Comparison of ENCODE assay signal across 17 mouse cellular contexts in the genomic region with DNA sequence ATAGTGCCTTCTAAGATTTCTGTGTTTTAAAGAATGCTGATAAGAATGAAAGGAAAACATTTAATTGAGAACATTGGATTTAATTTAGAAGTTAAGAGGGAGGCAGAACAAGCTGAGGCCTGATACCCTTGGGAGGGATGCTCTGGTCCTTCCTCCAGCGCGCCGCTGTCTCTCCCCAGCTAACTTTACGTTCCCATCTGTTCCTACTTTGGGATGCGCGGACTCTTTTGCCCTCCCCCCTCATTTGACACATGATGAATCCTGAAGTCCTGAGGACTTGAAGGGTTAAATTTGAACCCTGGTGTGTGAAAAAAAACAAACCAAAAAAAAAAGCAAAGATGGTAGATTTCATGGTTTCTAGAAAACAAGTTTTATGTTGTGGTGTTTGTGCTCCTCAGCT.
"Had no signal": no experiment of that assay in that cellular context is flagged by ENCODE, and none has a peak within 500 bp of the region (broad histone marks: within the 10 kb centered on the region; RNA-seq: fewer than 3 reads in every experiment).

No protein-coding gene starts in this region.

- ATAC-seq: midbrain, embryonic 13.5 days had no signal

- H3K36me3 ChIP-seq: liver, embryonic 13.5 days; midbrain, embryonic 10.5 days; midbrain, embryonic 13.5 days; stomach, embryonic 15.5 days had no signal

- H3K9ac ChIP-seq: liver, embryonic 13.5 days; midbrain, embryonic 13.5 days; stomach, embryonic 15.5 days had no signal

- H3K27ac ChIP-seq: kidney, postnatal 0 days; layer of hippocampus, adult 2 months; liver, embryonic 13.5 days; midbrain, embryonic 10.5 days; midbrain, embryonic 13.5 days; stomach, embryonic 15.5 days had no signal

- H3K27me3 ChIP-seq: liver, embryonic 13.5 days; midbrain, embryonic 13.5 days; stomach, embryonic 15.5 days had no signal

- H3K9me3 ChIP-seq: liver, embryonic 13.5 days; midbrain, embryonic 10.5 days; midbrain, embryonic 13.5 days; stomach, embryonic 15.5 days had no signal

- H3K4me1 ChIP-seq: liver, embryonic 13.5 days; stomach, embryonic 15.5 days had no signal

- H3K4me2 ChIP-seq: liver, embryonic 13.5 days; midbrain, embryonic 13.5 days; stomach, embryonic 15.5 days had no signal

- H3K4me3 ChIP-seq: layer of hippocampus, adult 2 months; liver, embryonic 13.5 days; midbrain, embryonic 10.5 days; midbrain, embryonic 13.5 days; stomach, embryonic 15.5 days had no signal

- DNase-seq: kidney, adult 2 months; kidney, postnatal 25 days; left cerebral cortex, postnatal 4 days; liver, embryonic 13.5 days; lung, adult 2 months; lung, postnatal 14 days; lung, postnatal 4 days; right cerebral cortex, adult 18-20 months; right cerebral cortex, postnatal 14 days; right cerebral cortex, postnatal 4 days; thymus, adult 18-20 months; thymus, postnatal 36 days had no signal
